Mouse (Mus musculus) lung, adult 2 months (tissue): ENCODE measurements around the gene Cpox.

ENCODE experiments used
- CTCF ChIP-seq: fragments of 200-500 bp; IDR thresholded peaks from 2 replicates; pipeline ENCODE4 v1.5.1; 2011; ENCODE audit warnings: mild to moderate bottlenecking, low read length, control low read depth; ENCODE audit not compliant: insufficient read depth
- POLR2A ChIP-seq: fragments of 200-500 bp; IDR thresholded peaks from 2 replicates; pipeline ENCODE4 v1.6.1; 2011; ENCODE audit warnings: low read depth, mild to moderate bottlenecking, control low read depth, low read length, borderline replicate concordance; ENCODE audit errors: extremely low read depth

DNA sequence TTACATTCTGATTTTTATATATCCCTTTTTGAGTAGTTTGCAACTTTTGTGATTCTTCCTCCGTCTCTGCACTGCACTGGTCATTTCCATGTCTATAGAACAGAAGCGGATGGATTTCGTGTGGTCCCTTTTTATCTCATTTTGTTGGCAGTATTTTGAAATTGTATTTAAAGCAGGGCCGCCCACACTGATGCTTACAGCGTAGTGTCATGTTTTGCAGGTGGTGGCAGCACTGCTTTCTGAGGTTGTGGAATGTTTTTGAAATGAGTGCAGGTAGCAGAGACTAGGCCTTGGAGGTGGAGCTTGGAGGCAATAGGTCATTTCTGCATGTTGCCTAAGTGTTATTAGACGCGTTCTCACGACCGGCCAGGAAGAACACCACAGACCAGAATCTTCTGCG is 20.1 kb upstream of the Cpox start:
- no peak for TF ChIP-seq CTCF
- TF ChIP-seq POLR2A: no peak
